Mouse (Mus musculus) stomach, embryonic 16.5 days (tissue): Measurements from ENCODE around the gene Boll. TPM values are rescaled to one million over a fixed set of nuclear protein-coding genes. Genes with fewer than 3 reads are reported as not detected.

Experiments used
- ATAC-seq: fragments of 200-750 bp; cut with Nextera tagmentation; 2 replicates; pipeline ENCODE4 v1.8.0; 2017; ENCODE audit warnings: moderate number of reproducible peaks, moderate TSS enrichment; ENCODE audit not compliant: insufficient read depth, low FRiP score
- H3K27ac ChIP-seq: fragments of 300-500 bp; sonication (generic); 2 replicates; pipeline ENCODE4 v1.5.1; 2014; ENCODE audit warnings: low read length
- H3K27me3 ChIP-seq: fragments of 300-500 bp; sonication (generic); 2 replicates; pipeline ENCODE4 v1.6.1; 2014; ENCODE audit warnings: low read length, control low read depth, mixed read lengths; ENCODE audit not compliant: control insufficient read depth, insufficient read depth
- H3K36me3 ChIP-seq: fragments of 300-500 bp; sonication (generic); 2 replicates; pipeline ENCODE4 v1.6.1; 2014; ENCODE audit warnings: low read length; ENCODE audit not compliant: control insufficient read depth, insufficient read depth
- H3K4me1 ChIP-seq: fragments of 300-500 bp; sonication (generic); 2 replicates; pipeline ENCODE4 v1.6.1; 2014; ENCODE audit warnings: low read length, control low read depth, mixed read lengths; ENCODE audit not compliant: control insufficient read depth, insufficient read depth
- H3K4me2 ChIP-seq: fragments of 300-500 bp; sonication (generic); 2 replicates; pipeline ENCODE4 v1.6.1; 2014; ENCODE audit warnings: low read depth, low read length, mixed read lengths
- H3K4me3 ChIP-seq: fragments of 300-500 bp; sonication (generic); replicated peaks from 2 replicates; pipeline ENCODE4 v1.5.1; 2014; ENCODE audit warnings: mild to moderate bottlenecking, low read length
- H3K9ac ChIP-seq: fragments of 300-500 bp; sonication (generic); 2 replicates; pipeline ENCODE4 v1.6.1; 2014; ENCODE audit warnings: low read length
- H3K9me3 ChIP-seq: fragments of 300-500 bp; sonication (generic); replicated peaks from 2 replicates; pipeline ENCODE4 v1.6.1; 2016; ENCODE audit warnings: low read length, control low read depth; ENCODE audit not compliant: control insufficient read depth
- WGBS: fragments of 180-500 bp; shearing (Covaris S2); extraction: QIAGEN DNeasy Blood & Tissue Kit; methylation state at CpG from one replicate; pipeline ENCODE4 v1.1.7; 2014; 5-methylcytosine and 5-hydroxymethylcytosine counted together
- polyA plus RNA-seq: library from polyadenylated mRNA; unstranded; fragments of >200 nt; fragmentation: Nextera tagmentation; extraction: Ambion mirVana; gene quantifications from 2 replicates; pipeline ENCODE4 v1.2.1, GENCODE M21; 2015

The Boll gene
- polyA plus RNA-seq: 0.30 and 0.43 TPM in 2 replicates

- WGBS: 14% methylated on average over 64 of the region's 68 CpGs
- 0 out of 2 replicates have a peak within 1 kb of the TSS, but pooled peaks have one; percentile 2 for H3K9ac ChIP-seq
These were observed at the start of gene Boll for GRCm38 (mm10) chr1:55363044-55363565. Gene Boll (minus strand): TSS chr1:55363469.

GRCm38 (mm10) chr1:55412569-55412968, 49.3 kb upstream of the Boll start:
- Histone ChIP-seq H3K9me3 (no peaks in the 10 kb centered on the region), H3K4me1 (0 out of 2 replicates have a peak, but pooled peaks cover under 1% of the 10 kb centered on the region), H3K4me3 (no peak overlapping the region), H3K4me2 (no peak overlapping the region), H3K27ac (no peak overlapping the region), H3K9ac (no peak overlapping the region), H3K36me3 (no peaks in the 10 kb centered on the region), H3K27me3 (no peaks in the 10 kb centered on the region)
- ATAC-seq: no peak
- 53% methylated on average over 6 of the region's 6 CpGs for WGBS

More at GRCm38 (mm10) chr1:55363044-55363565, at the start of gene Boll:
- Histone ChIP-seq H3K9me3 (peaks cover 7% of the 10 kb centered on the region), H3K4me1 (no peaks in the 10 kb centered on the region), H3K36me3 (no peaks in the 10 kb centered on the region), H3K27me3 (peaks cover 17% of the 10 kb centered on the region), H3K27ac (no peak within 1 kb of the TSS), H3K4me2 (peak within 1 kb of the TSS; percentile 61), H3K4me3 (peak within 1 kb of the TSS; percentile 55)
- ATAC-seq: peak; percentile 75

GRCm38 (mm10) chr1:55411079-55411478, 47.8 kb upstream of the Boll start:
- ATAC-seq: no peak
- no peaks in the 10 kb centered on the region for H3K36me3 ChIP-seq
- H3K4me3 ChIP-seq: no peak overlapping the region
- H3K27ac ChIP-seq: no peak overlapping the region
- no peak overlapping the region for H3K4me2 ChIP-seq
- 83% methylated on average over 2 of the region's 2 CpGs for WGBS
- no peaks in the 10 kb centered on the region for H3K27me3 ChIP-seq
- no peak overlapping the region for H3K9ac ChIP-seq
- 0 out of 2 replicates have a peak, but pooled peaks cover 2% of the 10 kb centered on the region for H3K4me1 ChIP-seq
- H3K9me3 ChIP-seq: no peaks in the 10 kb centered on the region

DNA sequence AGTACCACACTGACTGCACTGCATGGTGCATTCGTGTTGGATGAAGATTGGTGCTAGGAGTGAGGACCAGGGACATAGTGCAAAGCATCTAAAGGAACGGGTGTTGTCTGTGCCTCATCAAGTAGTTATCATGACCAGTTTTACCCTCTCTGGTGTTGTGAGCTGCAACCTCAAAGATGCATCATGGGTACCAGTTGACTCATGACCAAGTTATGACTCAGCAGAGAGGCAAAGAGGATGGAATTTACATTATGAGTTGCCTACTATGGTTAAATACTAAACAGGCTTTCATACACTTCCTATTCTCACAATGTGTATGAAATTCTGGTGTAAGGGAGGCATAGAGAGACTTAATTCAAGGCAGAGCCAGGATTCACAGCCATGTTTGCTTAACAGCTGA, 47.4 kb upstream of the Boll start:
- H3K4me2 ChIP-seq: no peak overlapping the region
- no peaks in the 10 kb centered on the region for H3K9me3 ChIP-seq
- ATAC-seq: no peak
- no peaks in the 10 kb centered on the region for H3K27me3 ChIP-seq
- 81% methylated on average over 2 of the region's 2 CpGs for WGBS
- H3K36me3 ChIP-seq: no peaks in the 10 kb centered on the region
- no peak overlapping the region for H3K9ac ChIP-seq
- no peak overlapping the region for H3K4me3 ChIP-seq
- H3K27ac ChIP-seq: no peak overlapping the region
- 0 out of 2 replicates have a peak, but pooled peaks cover 2% of the 10 kb centered on the region for H3K4me1 ChIP-seq

DNA sequence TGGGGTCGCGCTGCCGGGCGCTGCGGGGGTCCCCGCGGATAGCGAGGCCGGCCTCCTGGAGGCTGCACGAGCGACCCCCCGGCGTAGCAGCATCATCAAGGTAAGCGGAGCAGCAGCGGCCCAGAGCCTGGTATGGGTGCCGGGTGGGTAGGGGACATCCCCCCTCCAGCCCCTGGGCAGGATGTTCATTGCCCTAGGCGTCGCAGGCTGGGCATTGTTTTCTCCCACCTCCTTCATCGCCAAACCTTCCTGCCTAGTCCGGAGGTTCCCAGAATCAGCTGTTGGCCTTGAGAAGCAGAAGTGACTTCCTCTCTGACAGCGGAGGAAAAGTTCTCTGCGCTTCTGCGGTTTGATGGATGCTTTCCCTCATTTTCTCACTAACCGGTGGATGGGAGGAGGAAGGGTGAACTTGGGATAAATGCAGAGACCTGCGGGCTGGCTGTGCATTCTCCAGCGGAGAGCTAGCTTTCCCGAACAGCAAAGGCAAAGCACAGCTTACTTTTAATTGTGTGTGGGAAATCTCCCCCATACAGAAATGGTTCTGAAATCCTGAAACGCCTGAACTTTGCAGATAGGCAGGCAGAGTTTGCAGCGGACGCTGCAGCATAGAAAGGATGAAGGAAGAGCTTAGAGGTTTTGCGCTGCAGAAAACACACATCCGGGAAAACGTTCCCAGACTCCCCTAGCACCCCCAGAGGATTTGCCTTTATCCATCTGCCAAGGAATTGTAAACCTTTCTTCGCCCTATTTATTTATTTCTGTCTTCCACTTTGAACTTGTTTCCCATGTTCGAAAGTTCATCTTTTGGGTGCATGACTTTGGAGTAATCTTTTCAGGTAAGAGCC, 43.5 kb upstream of the Boll start:
- no peaks in the 10 kb centered on the region for H3K36me3 ChIP-seq
- peak overlapping the region; percentile 82 for H3K9ac ChIP-seq
- ATAC-seq: no peak
- H3K4me1 ChIP-seq: 0 out of 2 replicates have a peak, but pooled peaks cover 2% of the 10 kb centered on the region
- 3% methylated on average over 35 of the region's 35 CpGs for WGBS
- H3K4me3 ChIP-seq: peak overlapping the region; percentile 87
- H3K9me3 ChIP-seq: no peaks in the 10 kb centered on the region
- peak overlapping the region; percentile 74 for H3K27ac ChIP-seq
- H3K27me3 ChIP-seq: no peaks in the 10 kb centered on the region
- peak overlapping the region; percentile 95 for H3K4me2 ChIP-seq

DNA sequence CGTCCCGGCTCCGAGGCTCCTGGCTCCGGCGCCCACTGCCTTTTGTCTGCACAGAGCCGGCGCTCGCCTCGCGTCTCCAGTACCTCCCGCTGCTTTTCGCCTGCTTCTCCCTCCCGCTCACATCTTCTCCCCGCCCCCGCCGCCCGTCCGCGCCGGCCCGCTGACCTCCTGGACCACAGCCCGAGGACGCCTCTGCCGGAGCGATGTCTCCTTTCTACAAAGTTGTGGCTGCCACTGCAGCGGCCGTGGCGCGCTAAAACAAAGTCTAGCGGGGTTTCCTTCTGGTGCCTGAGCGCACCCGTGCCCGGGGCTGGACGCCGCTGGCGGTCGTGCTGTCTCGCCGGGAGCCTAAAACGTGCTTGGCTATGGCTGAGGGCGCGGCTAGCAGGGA, 42.7 kb upstream of the Boll start:
- H3K27ac ChIP-seq: peak overlapping the region; percentile 74
- peak overlapping the region; percentile 82 for H3K9ac ChIP-seq
- peak overlapping the region; percentile 87 for H3K4me3 ChIP-seq
- ATAC-seq: peak; percentile 51; the same call in 1 of the 2 replicates
- WGBS: under 1% methylated on average over 42 of the region's 42 CpGs
- H3K9me3 ChIP-seq: no peaks in the 10 kb centered on the region
- no peaks in the 10 kb centered on the region for H3K36me3 ChIP-seq
- no peaks in the 10 kb centered on the region for H3K27me3 ChIP-seq
- H3K4me2 ChIP-seq: peak overlapping the region; percentile 95
- H3K4me1 ChIP-seq: 0 out of 2 replicates have a peak, but pooled peaks cover 2% of the 10 kb centered on the region

GRCm38 (mm10) chr1:55405272-55406022, 42.2 kb upstream of the Boll start, which contains the start of gene Plcl1:
Gene Plcl1 (plus strand): TSS chr1:55405921.
- WGBS: 2% methylated on average over 51 of the region's 51 CpGs

DNA sequence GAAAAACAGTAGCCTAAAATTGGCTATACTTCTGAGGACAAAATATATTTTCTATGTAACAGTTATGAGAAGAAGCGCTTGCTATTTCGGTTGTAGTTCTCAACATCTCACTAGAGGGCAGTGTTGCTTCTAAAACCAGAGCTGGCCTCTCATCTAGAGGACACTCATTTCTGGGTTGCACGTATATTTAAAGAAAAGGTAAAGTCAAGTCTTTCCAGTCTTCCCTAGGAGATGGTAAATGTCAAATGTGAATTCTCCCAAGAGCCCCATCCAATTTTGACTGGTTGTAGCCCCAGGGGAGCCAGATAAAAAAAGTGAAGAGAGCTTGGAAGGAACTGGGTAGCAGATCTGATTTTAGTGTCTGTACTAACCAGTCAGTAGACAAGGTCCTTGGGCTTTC, 41.2 kb upstream of the Boll start:
- H3K4me1 ChIP-seq: 0 out of 2 replicates have a peak, but pooled peaks cover 2% of the 10 kb centered on the region
- no peak for ATAC-seq
- no peak overlapping the region for H3K4me3 ChIP-seq
- H3K27me3 ChIP-seq: no peaks in the 10 kb centered on the region
- no peaks in the 10 kb centered on the region for H3K36me3 ChIP-seq
- H3K9ac ChIP-seq: no peak overlapping the region
- no peaks in the 10 kb centered on the region for H3K9me3 ChIP-seq
- H3K4me2 ChIP-seq: no peak overlapping the region
- WGBS: 2% methylated on average over 3 of the region's 3 CpGs
- no peak overlapping the region for H3K27ac ChIP-seq

More at GRCm38 (mm10) chr1:55405272-55406022, 42.2 kb upstream of the Boll start, which contains the start of gene Plcl1:
- Histone ChIP-seq H3K27ac (peak within 1 kb of the TSS; percentile 74), H3K4me3 (peak within 1 kb of the TSS; percentile 87), H3K9ac (peak within 1 kb of the TSS; percentile 82), H3K4me2 (peak within 1 kb of the TSS; percentile 95), H3K9me3 (no peaks in the 10 kb centered on the region), H3K27me3 (no peaks in the 10 kb centered on the region), H3K4me1 (0 out of 2 replicates have a peak, but pooled peaks cover 2% of the 10 kb centered on the region), H3K36me3 (no peaks in the 10 kb centered on the region)
- ATAC-seq: peak; percentile 99
